Mouse (Mus musculus) cerebellum, adult 11-12 months (tissue): ENCODE data around the gene Itln1.
"Not testable (repeated sequence)": the region's sequence is repeated elsewhere in the genome, so short reads cannot be mapped to it uniquely, and the experiment has no call there.

Experiments used
- DNase-seq: peaks from one replicate; pipeline ENCODE4 v3.0.0; 2022

The Itln1 gene

DNA sequence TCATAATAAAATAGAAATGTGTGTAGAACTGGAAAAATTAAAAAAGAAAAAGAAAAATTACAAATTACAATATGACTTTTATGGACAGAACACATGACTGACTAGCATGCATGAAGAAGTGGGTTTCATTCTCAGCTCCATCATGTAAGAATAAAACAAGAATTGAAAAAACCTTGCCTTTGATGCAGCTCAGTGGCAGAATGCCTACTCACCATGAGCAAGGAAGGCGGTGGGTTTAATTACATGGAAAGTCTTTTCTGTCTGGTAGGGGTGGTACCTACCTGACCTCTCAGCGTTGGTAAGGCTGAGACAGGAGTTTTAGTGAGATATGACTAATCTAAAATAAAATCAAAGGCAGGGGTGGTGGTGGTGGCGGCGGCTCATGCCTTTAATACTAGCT is 30.5 kb downstream of the Itln1 start:
- DNase-seq = no peak

DNA sequence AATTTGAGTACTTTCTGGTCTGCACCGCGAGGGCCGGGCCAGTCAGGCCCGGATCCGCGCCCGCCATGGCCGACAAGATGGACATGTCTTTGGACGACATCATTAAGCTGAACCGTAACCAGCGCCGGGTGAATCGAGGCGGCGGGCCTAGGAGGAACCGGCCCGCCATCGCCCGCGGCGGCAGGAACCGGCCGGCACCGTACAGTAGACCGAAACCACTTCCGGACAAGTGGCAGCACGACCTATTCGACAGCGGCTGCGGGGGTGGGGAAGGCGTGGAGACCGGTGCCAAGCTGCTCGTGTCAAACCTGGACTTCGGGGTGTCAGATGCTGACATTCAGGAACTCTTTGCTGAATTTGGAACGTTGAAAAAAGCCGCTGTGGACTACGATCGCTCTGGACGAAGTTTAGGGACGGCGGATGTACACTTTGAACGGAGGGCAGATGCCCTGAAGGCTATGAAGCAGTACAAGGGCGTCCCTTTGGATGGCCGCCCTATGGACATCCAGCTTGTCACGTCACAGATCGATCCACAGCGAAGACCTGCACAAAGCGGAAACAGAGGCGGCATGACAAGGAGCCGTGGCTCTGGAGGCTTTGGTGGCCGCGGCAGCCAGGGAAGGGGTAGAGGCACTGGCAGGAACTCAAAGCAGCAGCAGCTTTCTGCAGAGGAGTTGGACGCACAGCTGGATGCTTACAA is 31.4 kb downstream of the Itln1 start:
- peak; percentile 58 for DNase-seq

- peak; percentile 89 for DNase-seq
Measured at GRCm38 (mm10) chr1:171503250-171503591, 31.9 kb downstream of the Itln1 start, which contains the start of gene Alyref2. TSS of gene Alyref2 (plus strand) at chr1:171503478.

DNA sequence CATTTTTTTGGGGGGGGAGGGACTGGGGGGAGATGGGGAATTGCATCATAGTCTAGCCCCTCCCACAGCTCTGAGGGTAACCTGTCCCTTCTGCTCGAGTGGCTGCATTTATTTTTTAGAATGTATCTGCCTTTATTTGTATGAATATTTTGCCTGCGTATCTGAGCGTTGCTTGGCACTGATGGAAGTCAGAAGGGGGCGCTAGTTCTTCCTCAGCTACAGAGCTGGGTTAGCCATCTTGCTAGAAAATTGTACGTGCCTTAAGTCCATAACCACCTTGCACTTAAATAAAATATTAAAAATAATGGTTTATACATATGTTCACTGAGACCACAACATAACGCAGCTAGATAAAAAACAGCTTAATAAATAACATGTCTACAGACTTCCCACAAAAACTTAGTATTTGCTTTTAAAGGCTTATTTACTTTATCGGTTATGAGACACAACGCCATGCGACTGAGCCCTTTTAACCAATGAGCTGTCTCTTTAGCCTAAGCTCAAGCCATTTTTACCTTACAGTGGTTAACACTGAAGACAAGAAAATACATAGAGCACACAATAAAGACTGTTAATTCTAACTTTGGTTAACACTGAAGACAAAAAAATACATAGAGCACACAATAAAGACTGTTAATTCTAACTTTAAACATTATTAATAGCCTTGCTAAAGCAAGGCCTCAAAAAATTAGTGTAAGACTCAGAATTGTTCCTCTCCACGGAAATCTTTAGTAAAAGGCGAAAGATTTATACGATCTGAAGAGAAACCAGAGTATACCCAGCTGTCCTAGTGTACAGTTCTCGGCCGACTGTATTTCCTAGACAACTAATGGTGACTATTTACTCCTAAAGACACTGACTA is 32.5 kb downstream of the Itln1 start:
- DNase-seq = peak; percentile 46

GRCm38 (mm10) chr1:171501636-171502080 is 33.4 kb downstream of the Itln1 start:
- no peak for DNase-seq

DNA sequence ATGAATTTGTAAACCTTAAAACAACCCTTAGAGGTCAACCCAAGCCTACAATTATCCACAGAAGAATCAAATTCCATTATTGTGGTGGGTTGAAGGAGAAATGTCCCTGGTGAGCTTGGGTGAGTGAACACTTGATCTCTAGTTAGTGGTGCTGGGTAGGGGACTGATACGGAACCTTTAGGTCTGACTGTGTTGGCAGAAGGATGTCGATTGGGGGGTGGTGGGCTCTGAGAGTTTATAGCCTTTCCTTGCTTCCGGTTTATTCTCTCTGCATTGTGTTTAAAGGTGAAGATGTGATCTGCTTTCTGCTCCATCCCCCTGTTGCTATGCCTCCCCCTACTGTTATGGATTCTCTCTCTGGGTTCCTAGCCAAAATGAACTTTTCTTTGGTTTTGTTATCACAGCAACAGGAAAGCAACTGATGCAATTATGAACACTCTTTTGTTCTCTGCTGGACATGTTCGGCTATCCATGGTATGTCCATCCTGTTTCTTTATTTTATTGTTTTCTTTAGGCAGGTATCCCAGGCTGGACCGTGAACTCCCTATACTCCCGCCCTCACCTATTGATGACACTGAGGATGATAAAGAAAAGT is 34.0 kb downstream of the Itln1 start:
- DNase-seq = no peak

DNA sequence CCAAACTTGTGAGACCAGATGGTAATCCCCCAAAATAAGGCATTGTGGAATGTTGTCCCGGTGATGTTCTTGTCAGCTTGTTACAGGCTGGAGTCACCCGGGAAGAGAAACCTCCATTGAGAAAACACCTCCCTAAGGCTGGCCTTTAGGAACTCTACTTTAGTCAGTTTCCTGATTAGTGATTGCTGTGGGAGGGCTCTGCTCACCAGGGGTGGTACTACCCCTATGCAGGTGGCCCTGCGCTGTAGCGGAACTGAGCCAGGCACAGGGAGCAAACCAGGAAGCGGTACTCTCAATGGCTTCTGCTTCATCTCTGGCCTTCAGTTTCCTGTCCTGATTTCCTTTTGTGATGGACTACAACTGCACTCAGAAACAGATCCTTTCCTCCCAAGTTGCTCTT is 35.2 kb downstream of the Itln1 start:
- no peak for DNase-seq

DNA sequence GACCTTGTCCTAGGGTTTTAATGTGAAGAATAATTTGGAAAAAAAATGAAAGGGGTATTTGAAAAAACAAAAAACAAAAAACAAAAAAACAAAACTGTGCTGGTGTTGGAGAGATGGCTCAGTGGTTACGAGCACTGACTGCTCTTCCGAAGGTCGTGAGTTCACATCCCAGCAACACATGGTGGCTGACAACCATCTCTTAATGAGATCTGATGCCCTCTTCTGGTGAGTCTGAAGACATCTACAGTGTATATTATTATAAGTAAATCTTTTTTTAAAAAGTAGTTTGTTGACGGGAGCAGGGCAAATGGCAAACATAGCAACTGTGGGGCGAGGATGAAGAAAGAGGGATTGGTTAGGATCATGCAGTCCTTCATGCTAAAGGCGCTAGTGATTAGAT is 39.7 kb downstream of the Itln1 start:
- DNase-seq = no peak

- DNase-seq = no peak
Measured at GRCm38 (mm10) chr1:171494241-171494640, 40.9 kb downstream of the Itln1 start.

GRCm38 (mm10) chr1:171478968-171479367 is 56.1 kb downstream of the Itln1 start:
- DNase-seq = peak; percentile 52

- DNase-seq = no peak
Measured at GRCm38 (mm10) chr1:171477758-171478545, 57.1 kb downstream of the Itln1 start.

- DNase-seq = no peak
Measured at GRCm38 (mm10) chr1:171477123-171477522, 58.0 kb downstream of the Itln1 start.

GRCm38 (mm10) chr1:171473920-171474640 is 61.0 kb downstream of the Itln1 start:
- no peak for DNase-seq

- no peak for DNase-seq
Measured at GRCm38 (mm10) chr1:171473506-171473905, 61.6 kb downstream of the Itln1 start.

DNA sequence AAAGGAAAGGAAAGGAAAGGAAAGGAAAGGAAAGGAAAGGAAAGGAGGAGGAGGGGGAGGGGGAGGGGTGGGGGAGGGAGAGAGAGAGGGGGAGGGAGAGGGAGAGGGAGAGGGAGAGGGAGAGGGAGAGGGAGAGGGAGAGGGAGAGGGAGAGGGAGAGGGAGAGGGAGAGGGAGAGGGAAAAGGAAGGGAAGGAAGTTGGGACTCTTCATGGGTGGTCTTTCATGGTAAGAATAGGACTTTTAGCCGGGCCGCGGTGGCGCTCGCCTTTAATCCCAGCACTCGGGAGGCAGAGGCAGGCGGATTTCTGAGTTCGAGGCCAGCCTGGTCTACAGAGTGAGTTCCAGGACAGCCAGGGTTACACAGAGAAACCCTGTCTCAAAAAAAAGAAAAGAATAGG is 63.2 kb downstream of the Itln1 start:
- not testable (repeated sequence) for DNase-seq

DNA sequence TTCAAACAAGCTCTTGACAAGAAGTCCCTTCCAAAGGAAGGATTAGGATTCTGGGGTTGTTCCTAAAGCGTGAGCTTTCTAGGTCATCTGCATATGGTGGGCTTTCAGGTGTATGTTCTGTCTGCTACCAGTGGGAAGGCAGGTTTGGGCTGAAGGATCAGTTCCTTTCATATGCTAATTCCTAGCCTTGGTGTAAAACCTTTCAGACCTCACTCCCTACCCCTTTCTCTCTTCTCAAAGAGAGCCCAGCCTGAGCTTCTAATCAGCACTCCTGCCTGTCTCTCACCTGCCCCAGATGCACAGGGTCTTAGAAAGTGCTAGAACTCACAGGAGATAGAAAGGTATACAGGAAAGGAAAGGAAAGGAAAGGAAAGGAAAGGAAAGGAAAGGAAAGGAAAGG is 63.6 kb downstream of the Itln1 start:
- DNase-seq = no peak

- DNase-seq = no peak
Measured at GRCm38 (mm10) chr1:171470896-171471295, 64.2 kb downstream of the Itln1 start.

DNA sequence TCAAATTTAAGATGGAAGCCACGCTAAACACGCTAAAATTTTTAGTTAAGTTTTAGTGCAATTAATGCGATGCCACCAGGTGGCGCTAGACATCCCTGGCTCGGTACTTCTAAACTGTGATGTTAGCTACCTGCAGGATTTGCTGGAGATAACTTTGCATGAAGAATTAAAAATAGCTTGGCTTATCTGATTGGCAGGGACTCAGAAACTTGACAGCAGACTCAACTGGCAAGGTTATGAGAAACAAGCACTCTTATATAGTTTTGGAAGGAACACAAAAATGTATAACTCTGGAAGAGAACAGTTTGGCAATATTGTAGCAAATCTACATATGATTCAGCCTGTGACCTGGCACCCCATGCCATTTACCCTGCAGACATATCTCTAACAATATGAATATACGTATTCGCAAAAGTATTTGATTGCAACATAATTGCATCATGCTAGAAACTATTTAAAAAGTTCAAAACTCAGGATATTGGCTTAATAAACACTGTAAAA is 64.7 kb downstream of the Itln1 start:
- peak; percentile 18 for DNase-seq

- DNase-seq = no peak
Measured at GRCm38 (mm10) chr1:171469678-171470077, 65.4 kb downstream of the Itln1 start.
